1 mouse cellular context compared by ENCODE assay signal in genomic region chr13:102036819-102037624, GRCm38 (mm10).
TF ChIP-seq lines count a peak whose summit lies in the region.

No protein-coding gene starts in this region.

TF ChIP-seq in MEL, 35 proteins besides CTCF, POLR2A, EP300 and RAD21 (continued from another document):
- TF ChIP-seq HCFC1 (IDR thresholded peaks at IDR 0.05; ENCODE audit: low read depth, low read length) (no peak), KAT2A (conservative IDR thresholded peaks at IDR 0.05; ENCODE audit: low read depth, low read length) (no peak), NELFE (IDR thresholded peaks at IDR 0.05; ENCODE audit: low read depth, low read length) (no peak), MYC (IDR thresholded peaks at IDR 0.05; ENCODE audit: low read depth, low read length) (no peak), MEF2A (IDR thresholded peaks at IDR 0.05; ENCODE audit: extremely low read depth, insufficient replicate concordance, low read depth, low read length, poor library complexity, severe bottlenecking) (no peak)
